Mouse (Mus musculus): Measurements from ENCODE around the gene Usf3.
A peak's percentile ranks its signal among the peaks of the same experiment; 100 is the strongest.

DNA sequence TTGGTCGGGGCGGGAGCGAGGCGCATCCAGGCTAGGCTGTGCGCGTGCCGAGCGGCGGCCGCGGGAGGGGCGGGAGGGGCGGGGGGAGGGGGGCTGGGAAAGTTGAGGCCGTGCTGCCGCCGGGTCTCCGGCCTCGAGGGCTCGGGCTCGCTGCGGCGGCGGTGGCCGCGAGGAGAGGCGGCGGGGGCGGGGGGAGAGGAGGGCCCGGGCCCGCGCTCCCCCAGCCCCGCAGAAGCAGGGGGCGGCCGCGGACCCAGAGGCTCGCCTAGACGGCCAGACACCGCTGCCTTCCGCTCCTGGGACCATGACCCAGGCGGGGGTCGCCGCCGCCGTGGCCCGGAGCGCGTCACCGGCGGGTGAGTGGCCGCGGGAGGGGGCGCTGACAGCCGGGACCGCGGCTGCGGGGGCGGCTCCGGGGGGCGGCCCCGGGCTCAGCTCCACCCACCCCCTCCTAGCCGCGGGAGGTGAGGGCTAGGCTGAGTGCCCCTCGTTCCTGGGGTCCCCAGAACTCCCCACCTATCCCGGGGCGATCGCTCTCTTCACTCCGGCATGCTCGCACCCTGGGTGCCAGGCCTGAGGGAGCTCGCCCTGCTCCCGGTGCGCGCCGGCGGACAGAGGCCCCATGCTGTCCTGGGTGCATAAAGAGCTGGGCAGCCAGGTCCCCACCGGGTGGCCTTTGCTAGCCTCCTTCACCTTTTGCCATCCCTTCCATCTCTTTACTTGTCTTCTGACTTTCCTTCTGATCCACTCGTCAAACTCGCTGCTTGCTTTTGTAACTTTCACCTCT lies at the start of gene Usf3:
- TF ChIP-seq CTCF (IDR thresholded peaks at IDR 0.05; ENCODE audit: borderline replicate concordance, extremely low read depth, insufficient read depth, insufficient read length) (no peak), POLR2A (IDR thresholded peaks at IDR 0.05; ENCODE audit: borderline replicate concordance, extremely low read depth, insufficient read depth, insufficient read length, poor library complexity, severe bottlenecking) (peak; percentile 77)
